Mouse (Mus musculus): ENCODE data around the gene Wdr91.

Wdr91 gene

GRCm38 (mm10) chr6:34910371-34911219 is at the start of gene Wdr91:
Wdr91 (minus strand) TSS chr6:34910876.
- DNase-seq, result peak; percentile 96

GRCm38 (mm10) chr6:34959131-34959530 is 48.5 kb upstream of the Wdr91 start:
- no peak for DNase-seq

- DNase-seq, result no peak
Observed at GRCm38 (mm10) chr6:34955862-34956241, 45.2 kb upstream of the Wdr91 start.

- DNase-seq, result peak; percentile 46
Observed at GRCm38 (mm10) chr6:34954926-34955861, 44.5 kb upstream of the Wdr91 start.

GRCm38 (mm10) chr6:34951956-34952667 is 41.4 kb upstream of the Wdr91 start:
- DNase-seq, result no peak

- DNase-seq, result no peak
Observed at GRCm38 (mm10) chr6:34951518-34951917, 40.8 kb upstream of the Wdr91 start.

- no peak for DNase-seq
Observed at GRCm38 (mm10) chr6:34948461-34948860, 37.8 kb upstream of the Wdr91 start.

- no peak for DNase-seq
Observed at GRCm38 (mm10) chr6:34946486-34947079, 35.9 kb upstream of the Wdr91 start.

- DNase-seq, result no peak
Observed at GRCm38 (mm10) chr6:34943499-34943898, 32.8 kb upstream of the Wdr91 start.

GRCm38 (mm10) chr6:34942446-34942845 is 31.8 kb upstream of the Wdr91 start:
- DNase-seq, result no peak

GRCm38 (mm10) chr6:34941496-34941895 is 30.8 kb upstream of the Wdr91 start:
- DNase-seq, result no peak

- no peak for DNase-seq
Observed at GRCm38 (mm10) chr6:34939451-34939850, 28.8 kb upstream of the Wdr91 start.

GRCm38 (mm10) chr6:34938929-34939325 is 28.3 kb upstream of the Wdr91 start:
- DNase-seq, result no peak

GRCm38 (mm10) chr6:34938280-34938928 is 27.7 kb upstream of the Wdr91 start:
- DNase-seq, result no peak

- no peak for DNase-seq
Observed at GRCm38 (mm10) chr6:34936743-34937142, 26.1 kb upstream of the Wdr91 start.

GRCm38 (mm10) chr6:34932633-34933032 is 22.0 kb upstream of the Wdr91 start:
- DNase-seq, result no peak

GRCm38 (mm10) chr6:34927594-34927993 is 16.9 kb upstream of the Wdr91 start:
- DNase-seq, result no peak

GRCm38 (mm10) chr6:34927156-34927555 is 16.5 kb upstream of the Wdr91 start:
- peak; percentile 81 for DNase-seq

GRCm38 (mm10) chr6:34921941-34922340 is 11.3 kb upstream of the Wdr91 start:
- peak; percentile 82 for DNase-seq

GRCm38 (mm10) chr6:34920631-34921030 is 10.0 kb upstream of the Wdr91 start:
- DNase-seq, result no peak

- no peak for DNase-seq
Observed at GRCm38 (mm10) chr6:34919956-34920355, 9.3 kb upstream of the Wdr91 start, which contains the start of gene Stra8. Stra8 (plus strand) TSS chr6:34920163.

GRCm38 (mm10) chr6:34919146-34919545 is 8.5 kb upstream of the Wdr91 start:
- DNase-seq, result no peak
